Mouse (Mus musculus): ENCODE measurements around the gene Pgm2l1.

DNA sequence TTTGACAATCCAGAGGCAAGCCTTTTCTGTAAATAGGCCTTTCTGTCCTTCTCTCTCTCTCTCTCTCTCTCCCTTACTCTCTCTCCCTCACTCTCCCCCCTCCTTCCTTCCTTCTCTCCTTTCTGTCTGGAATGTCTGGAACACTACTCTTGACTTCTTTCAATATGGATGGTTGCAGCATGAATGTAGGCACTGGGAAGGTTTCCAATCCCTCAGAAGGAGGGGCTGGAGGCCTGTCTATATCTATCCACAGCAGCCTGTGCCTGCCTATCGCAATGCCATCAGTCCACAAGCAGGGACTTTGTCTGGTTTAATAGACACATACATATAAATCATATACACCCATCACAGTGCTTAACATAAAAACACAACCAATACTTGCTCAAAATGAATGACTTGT lies 82.0 kb downstream of the Pgm2l1 start:
- TF ChIP-seq POLR2A (IDR thresholded peaks at IDR 0.05; ENCODE audit: borderline replicate concordance, insufficient read depth, low read length) (no peak), CTCF (IDR thresholded peaks at IDR 0.05; ENCODE audit: borderline replicate concordance, insufficient read depth, low read depth, low read length) (no peak)
